Mouse (Mus musculus) retina, postnatal 1 day (tissue): Measurements from ENCODE around the gene Dpysl4.

Source experiments
- DNase-seq: peaks from one replicate; pipeline ENCODE4 v3.0.0-alpha.2; 2012

Dpysl4 gene

GRCm38 (mm10) chr7:139085629-139086194 is at the start of gene Dpysl4:
TSS of gene Dpysl4 (plus strand) at chr7:139086001.
- DNase-seq = peak; percentile 93

- DNase-seq = peak; percentile 52
These were observed 22.4 kb upstream of the Dpysl4 start for GRCm38 (mm10) chr7:139063406-139063805.

DNA sequence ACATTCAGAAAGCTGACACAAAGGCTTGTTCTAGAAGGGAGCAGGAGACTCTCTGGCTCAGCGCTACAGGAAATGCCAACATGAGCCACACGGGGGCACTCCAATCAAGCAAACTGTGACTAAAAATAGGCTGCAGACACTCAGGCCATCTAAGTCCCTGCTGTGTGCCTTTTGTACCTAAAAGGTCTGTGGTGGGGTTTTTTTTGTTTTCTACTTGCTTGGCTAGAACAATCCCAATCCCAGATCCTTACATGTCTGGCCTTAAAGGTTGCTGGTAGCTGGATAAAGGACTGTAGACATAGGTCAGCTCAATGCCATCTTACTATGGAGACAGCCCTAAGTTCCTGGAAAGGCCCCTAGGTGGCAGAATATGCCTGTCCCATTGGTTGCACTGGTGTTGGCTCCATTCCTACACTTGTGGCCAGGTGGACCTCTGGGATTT is 17.6 kb upstream of the Dpysl4 start:
- DNase-seq = peak; percentile 90

- DNase-seq = peak; percentile 47
These were observed 11.6 kb upstream of the Dpysl4 start for GRCm38 (mm10) chr7:139074189-139074588.

DNA sequence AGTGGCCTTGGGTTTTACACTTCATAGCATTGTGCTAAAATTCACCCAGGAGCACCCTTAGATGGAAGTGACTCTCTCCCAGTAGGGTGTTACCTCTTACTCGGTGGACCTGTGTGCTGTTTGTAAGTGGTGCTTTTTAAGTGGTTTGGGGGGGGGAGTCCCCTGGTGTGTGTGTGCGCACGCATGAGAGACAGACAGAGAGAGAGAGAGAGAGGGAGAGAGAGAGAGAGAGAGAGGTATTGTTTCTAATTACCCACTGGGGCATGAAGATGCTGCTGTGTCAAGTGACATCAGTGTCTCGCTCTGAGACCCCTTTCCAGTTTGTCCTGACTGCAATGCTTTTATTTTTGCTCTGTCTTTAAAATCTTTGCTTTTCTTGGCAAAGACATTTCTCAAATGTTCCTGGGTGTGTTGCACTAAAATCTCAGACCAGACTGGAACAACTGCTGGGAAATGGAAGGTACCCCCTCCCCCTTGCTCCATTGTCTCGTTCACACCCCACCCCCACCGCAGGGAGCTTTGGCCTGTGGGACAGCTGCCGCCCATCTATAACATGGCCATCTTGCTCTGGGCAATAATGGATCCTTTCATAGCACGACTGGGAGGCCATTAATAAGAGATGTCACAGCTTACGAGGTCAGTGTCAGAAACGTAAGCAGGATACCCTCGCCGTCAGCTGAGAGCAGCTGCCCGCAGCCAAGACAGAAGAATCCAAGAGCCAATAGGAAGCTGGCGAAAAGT is 10.6 kb upstream of the Dpysl4 start:
- peak; percentile 96 for DNase-seq

- DNase-seq = peak; percentile 60
These were observed 8.5 kb upstream of the Dpysl4 start for GRCm38 (mm10) chr7:139077283-139077682.

DNA sequence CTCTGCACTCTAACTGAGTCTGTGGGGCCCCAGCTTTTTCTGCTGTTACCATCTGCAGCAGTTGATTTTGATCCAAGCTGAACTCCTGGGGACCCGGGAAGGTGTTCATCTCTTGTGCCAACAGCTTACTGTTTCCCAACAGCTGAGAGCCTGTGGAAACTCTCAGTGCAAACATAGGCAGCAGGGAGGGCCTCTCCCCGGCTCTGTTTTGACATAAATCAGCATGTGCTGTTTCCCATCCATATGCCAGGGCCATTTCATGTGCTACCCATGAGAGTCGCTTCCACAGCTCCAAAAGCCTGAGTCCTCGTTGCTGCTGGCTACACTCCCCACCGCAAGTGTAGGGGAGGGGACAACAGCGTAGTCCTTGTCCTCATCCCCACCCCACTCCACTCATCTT is 7.6 kb upstream of the Dpysl4 start:
- peak; percentile 53 for DNase-seq

DNA sequence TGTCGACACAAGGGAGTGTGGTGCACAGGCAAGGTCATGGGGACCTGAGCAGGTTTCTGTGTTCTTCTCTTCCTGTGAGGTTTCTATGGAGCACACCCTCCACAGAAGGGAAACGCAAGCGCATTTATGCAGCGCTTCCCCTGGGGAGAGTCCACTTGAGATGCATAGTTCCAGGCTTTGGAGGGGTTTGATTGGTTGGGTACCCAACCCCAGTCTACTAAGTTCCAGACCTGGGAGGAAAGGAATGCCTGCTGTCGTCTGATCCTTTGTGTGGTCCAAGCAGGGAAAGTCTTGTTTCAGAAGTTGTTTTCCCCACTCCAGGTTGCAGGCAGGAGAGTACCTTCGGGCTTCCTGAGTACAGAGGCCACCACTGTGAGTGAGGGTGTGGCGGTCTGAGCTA is 6.7 kb upstream of the Dpysl4 start:
- DNase-seq = no peak

DNA sequence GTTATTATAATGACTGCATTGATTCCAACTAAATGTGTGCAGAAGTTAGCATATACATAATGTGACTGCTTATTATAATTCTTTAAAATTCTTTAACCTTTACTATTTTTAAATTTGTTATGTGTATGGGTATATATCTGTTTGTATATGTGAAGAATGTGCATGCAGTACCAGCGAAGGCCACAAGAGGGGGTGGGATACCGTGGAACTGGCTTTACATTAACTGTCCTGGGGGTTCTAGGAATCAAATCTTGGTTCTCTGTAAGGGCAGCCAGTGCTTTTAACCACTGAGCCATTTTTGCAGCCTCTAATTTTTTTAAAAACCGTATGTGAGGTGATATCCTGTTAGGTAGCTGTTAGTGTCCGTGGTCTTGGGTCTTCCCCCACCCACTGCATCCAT is 5.1 kb upstream of the Dpysl4 start:
- peak; percentile 43 for DNase-seq

- peak; percentile 27 for DNase-seq
These were observed 4.6 kb upstream of the Dpysl4 start for GRCm38 (mm10) chr7:139081158-139081557.

DNA sequence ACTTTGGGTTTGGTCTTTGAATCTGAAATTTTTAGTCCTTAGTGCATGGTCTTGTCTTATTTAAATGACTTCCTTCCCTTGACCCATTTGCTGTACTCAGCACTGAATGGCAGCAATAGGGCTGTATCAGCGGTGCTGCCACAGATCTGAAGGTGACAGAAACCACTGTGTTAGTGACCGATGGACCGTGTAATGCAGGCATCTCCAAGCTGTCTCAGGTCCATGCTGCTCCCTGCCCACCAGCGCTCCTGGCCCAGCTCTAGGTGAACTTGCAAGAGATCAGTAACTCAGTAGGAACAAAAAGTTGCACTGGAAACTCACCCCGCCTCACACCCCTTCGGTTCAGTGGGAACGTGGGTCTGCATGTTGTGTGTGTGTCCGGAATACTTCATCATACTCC is 3.5 kb upstream of the Dpysl4 start:
- peak; percentile 67 for DNase-seq

DNA sequence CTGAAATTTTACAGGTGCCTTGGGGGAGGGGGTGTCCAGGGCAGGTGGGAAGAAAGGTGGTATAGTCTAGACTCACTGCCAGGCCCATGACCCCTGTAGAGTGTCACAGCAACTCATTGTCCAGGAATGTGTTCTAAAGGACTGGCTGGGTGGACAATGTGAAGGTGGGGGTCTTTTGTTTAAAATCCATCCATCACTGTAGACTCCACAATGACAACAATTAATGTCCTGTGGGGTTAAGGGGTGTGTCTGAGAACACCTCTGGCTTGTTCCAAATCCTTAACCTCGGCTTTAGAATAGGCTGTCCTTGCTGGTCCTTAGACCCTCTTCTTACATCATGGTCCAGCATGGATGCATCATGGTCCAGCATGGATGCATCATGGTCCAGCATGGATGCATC is 1.5 kb upstream of the Dpysl4 start:
- DNase-seq = no peak

GRCm38 (mm10) chr7:139086195-139087158 is 676 bp downstream of the Dpysl4 start:
- no peak for DNase-seq

DNA sequence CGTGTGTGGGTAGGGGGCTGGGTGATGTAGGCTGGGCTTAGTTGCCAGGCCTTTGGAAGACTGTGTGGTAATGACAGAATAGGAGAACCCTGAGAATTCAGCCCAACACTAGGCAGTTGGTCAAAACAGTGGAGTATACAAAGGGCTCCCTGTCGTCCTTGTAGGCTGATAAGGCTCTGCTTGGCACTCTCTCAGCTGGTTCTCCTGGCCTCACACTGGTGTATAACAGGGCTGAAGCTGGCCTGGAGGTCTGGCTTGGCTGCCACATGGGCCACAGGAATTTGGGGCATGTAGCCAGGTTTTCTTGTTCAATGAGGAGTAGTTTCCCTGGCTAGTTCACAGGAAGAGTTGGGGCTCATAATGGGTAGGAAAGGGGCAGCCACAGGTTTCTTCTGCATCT is 2.0 kb downstream of the Dpysl4 start:
- DNase-seq = no peak

- no peak for DNase-seq
These were observed 4.4 kb downstream of the Dpysl4 start for GRCm38 (mm10) chr7:139089892-139090874.

DNA sequence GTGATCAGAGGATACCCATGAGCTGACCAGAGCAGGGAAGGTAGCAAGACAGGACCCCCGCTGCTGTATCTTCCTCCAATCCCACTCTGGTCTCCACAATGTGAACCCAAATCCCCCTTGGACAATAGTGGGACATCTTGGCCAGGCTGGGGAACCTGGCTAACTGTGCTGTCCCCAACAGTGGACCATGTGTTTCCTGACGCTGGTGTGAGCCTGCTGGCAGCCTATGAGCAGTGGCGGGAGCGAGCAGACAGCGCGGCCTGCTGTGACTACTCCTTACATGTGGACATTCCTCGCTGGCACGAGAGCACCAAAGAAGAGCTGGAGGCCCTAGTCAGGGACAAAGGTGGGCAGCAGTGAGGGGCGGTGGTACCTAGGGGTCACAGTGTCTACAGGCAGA is 5.9 kb downstream of the Dpysl4 start:
- DNase-seq = no peak

DNA sequence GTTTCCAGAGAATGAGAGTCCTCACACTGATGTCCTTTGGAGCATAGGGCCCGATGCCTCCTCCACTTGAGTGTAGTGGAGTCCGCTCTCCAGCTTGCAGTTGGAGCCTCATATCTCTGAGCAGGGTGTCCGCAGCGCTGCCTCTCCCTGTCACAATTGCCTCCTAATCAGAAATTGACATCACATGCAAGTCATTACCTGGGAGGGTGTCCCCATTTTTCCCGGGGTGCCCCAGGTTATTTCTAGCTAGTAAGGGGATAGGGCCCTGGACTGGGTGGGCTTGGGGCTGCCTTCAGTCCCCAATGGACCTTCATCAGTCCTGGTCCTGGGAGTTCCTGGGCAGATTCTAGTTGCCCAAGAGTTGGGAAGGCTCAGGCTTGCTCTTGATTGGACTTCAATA is 6.9 kb downstream of the Dpysl4 start:
- DNase-seq = no peak

- DNase-seq = no peak
These were observed 7.3 kb downstream of the Dpysl4 start for GRCm38 (mm10) chr7:139093124-139093523.

GRCm38 (mm10) chr7:139093781-139094180 is 8.0 kb downstream of the Dpysl4 start:
- no peak for DNase-seq

DNA sequence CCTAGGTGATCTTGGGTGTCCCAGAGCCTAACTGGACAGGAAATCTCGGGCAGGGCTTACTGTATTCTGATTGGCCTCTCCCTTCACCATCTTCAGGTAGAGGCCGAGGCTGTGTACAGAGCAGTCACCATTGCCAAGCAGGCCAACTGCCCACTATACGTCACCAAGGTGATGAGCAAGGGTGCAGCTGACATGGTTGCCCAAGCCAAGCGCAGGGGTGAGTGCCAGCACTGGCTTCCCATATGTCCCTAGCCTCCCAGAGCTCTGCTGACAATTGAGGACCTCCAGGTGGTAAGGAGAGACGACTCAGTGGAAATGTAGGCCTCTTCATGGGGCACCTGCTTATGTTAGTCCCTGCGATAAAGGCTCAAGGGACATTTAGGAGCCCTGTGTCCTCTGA is 9.0 kb downstream of the Dpysl4 start:
- no peak for DNase-seq

GRCm38 (mm10) chr7:139095282-139095681 is 9.5 kb downstream of the Dpysl4 start:
- DNase-seq = no peak

GRCm38 (mm10) chr7:139096399-139096798 is 10.6 kb downstream of the Dpysl4 start:
- DNase-seq = no peak
